Mouse (Mus musculus): ENCODE data around the gene Pask. TPM values are rescaled to one million over a fixed set of nuclear protein-coding genes. Genes with fewer than 3 reads are reported as not detected.
"Not testable (repeated sequence)": the region's sequence is repeated elsewhere in the genome, so short reads cannot be mapped to it uniquely, and the experiment has no call there.

Pask gene
- polyA plus RNA-seq, 1 experiment: 38.0 TPM

DNA sequence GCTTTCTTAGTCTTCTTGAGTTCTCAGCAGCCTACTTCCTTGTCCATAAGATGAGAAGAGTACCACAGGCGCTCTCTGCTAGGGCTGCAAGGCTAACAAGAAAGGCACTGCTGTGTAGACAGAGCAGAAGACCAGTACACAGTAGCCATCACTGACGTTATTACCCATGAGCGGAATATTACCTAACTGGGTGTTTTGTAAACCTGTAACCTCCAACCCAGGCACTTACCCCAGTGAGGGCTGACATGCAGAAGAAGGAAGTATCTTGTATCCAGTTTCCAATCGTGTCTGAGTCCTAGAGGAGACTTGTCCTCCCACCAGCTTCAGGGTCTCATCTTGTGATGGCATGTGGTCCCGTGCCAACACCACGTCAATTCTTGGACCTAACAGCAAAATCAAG is 19.3 kb downstream of the Pask start:
- peaks cover 1% of the 10 kb centered on the region for H3K36me3 ChIP-seq (ENCODE audit: control insufficient read depth, insufficient read depth, low read length)
- H3K27me3 ChIP-seq (ENCODE audit: control insufficient read depth, insufficient read depth, low read length): no peaks in the 10 kb centered on the region
- H3K27ac ChIP-seq (ENCODE audit: control insufficient read depth, insufficient read depth, low read depth, low read length): no peak overlapping the region
- no peaks in the 10 kb centered on the region for H3K4me1 ChIP-seq (ENCODE audit: control insufficient read depth, insufficient read depth, low read length)
- no peak overlapping the region for H3K4me3 ChIP-seq (ENCODE audit: control insufficient read depth, low read depth, low read length)
- no peak for TF ChIP-seq CTCF (IDR thresholded peaks at IDR 0.05; ENCODE audit: control insufficient read depth, insufficient read depth, insufficient replicate concordance, low read depth, low read length)
- no peak for TF ChIP-seq POLR2A (IDR thresholded peaks at IDR 0.05; ENCODE audit: control insufficient read depth, low read depth, low read length)

DNA sequence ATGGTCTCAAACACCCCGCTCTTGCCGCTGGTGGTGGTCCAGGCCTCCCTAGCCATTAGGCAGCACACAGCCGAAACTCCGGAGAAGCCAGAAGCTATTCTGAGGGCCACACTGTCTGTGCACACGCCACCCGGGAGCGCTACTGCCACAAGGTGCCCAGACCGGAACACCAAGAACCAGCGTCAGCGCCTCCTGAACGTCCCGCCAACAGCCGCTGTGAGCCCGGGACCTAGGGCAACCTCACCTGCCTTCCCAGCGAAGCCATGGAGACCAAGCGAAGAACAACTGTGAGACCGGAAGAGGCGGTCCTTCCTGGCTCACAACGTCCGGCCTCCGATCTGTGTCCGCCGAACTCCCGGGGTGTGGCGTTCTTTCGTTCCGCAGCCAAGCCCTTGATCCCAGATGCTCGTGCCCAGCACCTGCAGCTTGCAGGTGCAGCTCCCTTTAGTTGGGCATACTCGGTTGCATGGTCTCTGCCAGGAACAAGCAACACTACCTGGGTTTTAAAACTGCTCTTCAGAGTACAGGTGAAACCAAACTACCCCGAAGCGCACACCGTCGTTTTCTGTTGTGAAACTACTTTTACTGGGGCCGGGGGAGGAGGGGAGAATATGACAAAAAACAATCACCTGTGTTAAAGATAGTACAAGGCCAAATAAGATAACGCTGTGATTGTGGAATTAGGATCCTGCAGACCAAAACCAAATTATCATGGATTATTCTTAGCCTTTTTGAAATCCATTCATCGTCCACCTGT is 37.5 kb downstream of the Pask start, which contains the start of gene Mterf4:
Gene Mterf4 (minus strand): TSS at position 335 of the 757 bp plus-strand sequence.
- Histone ChIP-seq H3K36me3 (ENCODE audit: control insufficient read depth, insufficient read depth, low read length) (no peaks in the 10 kb centered on the region; the same call in none of the 2 replicates), H3K4me3 (ENCODE audit: control insufficient read depth, low read depth, low read length) (peak within 1 kb of the TSS; percentile 91), H3K27me3 (ENCODE audit: control insufficient read depth, insufficient read depth, low read length) (no peaks in the 10 kb centered on the region), H3K4me1 (ENCODE audit: control insufficient read depth, insufficient read depth, low read length) (no peaks in the 10 kb centered on the region), H3K27ac (ENCODE audit: control insufficient read depth, insufficient read depth, low read depth, low read length) (peak within 1 kb of the TSS; percentile 41)
- TF ChIP-seq CTCF (IDR thresholded peaks at IDR 0.05; ENCODE audit: control insufficient read depth, insufficient read depth, insufficient replicate concordance, low read depth, low read length) (no peak), POLR2A (IDR thresholded peaks at IDR 0.05; ENCODE audit: control insufficient read depth, low read depth, low read length) (peak; percentile 58; the same call in 1 of the 2 replicates)

- H3K27me3 ChIP-seq (ENCODE audit: control insufficient read depth, insufficient read depth, low read length): no peaks in the 10 kb centered on the region
- no peak for TF ChIP-seq POLR2A (IDR thresholded peaks at IDR 0.05; ENCODE audit: control insufficient read depth, low read depth, low read length)
- TF ChIP-seq CTCF (IDR thresholded peaks at IDR 0.05; ENCODE audit: control insufficient read depth, insufficient read depth, insufficient replicate concordance, low read depth, low read length): no peak
- H3K27ac ChIP-seq (ENCODE audit: control insufficient read depth, insufficient read depth, low read depth, low read length): no peak overlapping the region
- no peak overlapping the region for H3K4me3 ChIP-seq (ENCODE audit: control insufficient read depth, low read depth, low read length)
- no peaks in the 10 kb centered on the region for H3K4me1 ChIP-seq (ENCODE audit: control insufficient read depth, insufficient read depth, low read length)
- no peaks in the 10 kb centered on the region; the same call in none of the 2 replicates for H3K36me3 ChIP-seq (ENCODE audit: control insufficient read depth, insufficient read depth, low read length)
Observed at GRCm38 (mm10) chr1:93300578-93300977, 42.7 kb downstream of the Pask start.

DNA sequence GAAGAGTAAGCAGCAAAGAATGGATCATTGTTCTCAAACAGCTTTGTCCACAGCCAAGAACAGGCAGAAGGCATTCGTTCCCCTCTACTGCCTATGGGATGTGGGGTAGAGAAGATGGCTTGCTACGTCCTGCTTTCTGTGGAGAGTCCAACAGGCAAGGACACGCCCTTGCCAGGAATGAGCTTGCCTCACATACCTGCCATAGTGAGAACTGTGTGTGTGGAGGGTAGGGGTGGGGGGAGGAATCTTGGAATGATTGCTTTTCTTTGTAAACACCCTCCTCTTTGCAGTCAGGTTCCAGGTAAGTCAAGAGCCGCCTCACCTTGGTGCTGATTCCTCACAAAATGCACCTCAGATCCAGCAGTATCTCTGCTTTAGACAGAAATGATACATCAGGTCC is 43.5 kb downstream of the Pask start:
- H3K27me3 ChIP-seq (ENCODE audit: control insufficient read depth, insufficient read depth, low read length): no peaks in the 10 kb centered on the region
- TF ChIP-seq CTCF (IDR thresholded peaks at IDR 0.05; ENCODE audit: control insufficient read depth, insufficient read depth, insufficient replicate concordance, low read depth, low read length) (no peak), POLR2A (IDR thresholded peaks at IDR 0.05; ENCODE audit: control insufficient read depth, low read depth, low read length) (no peak)

GRCm38 (mm10) chr1:93294491-93294890 is 48.8 kb downstream of the Pask start:
- H3K4me1 ChIP-seq (ENCODE audit: control insufficient read depth, insufficient read depth, low read length); H3K27me3 ChIP-seq (ENCODE audit: control insufficient read depth, insufficient read depth, low read length); H3K4me3 ChIP-seq (ENCODE audit: control insufficient read depth, low read depth, low read length); H3K36me3 ChIP-seq (ENCODE audit: control insufficient read depth, insufficient read depth, low read length); H3K27ac ChIP-seq (ENCODE audit: control insufficient read depth, insufficient read depth, low read depth, low read length): not testable (repeated sequence)

More for the DNA sequence above, 43.5 kb downstream of the Pask start:
- no peaks in the 10 kb centered on the region; the same call in none of the 2 replicates for H3K36me3 ChIP-seq (ENCODE audit: control insufficient read depth, insufficient read depth, low read length)
- no peaks in the 10 kb centered on the region for H3K4me1 ChIP-seq (ENCODE audit: control insufficient read depth, insufficient read depth, low read length)
- H3K4me3 ChIP-seq (ENCODE audit: control insufficient read depth, low read depth, low read length): no peak overlapping the region
- no peak overlapping the region for H3K27ac ChIP-seq (ENCODE audit: control insufficient read depth, insufficient read depth, low read depth, low read length)

GRCm38 (mm10) chr1:93292006-93292405 is 51.3 kb downstream of the Pask start:
- no peaks in the 10 kb centered on the region for H3K27me3 ChIP-seq (ENCODE audit: control insufficient read depth, insufficient read depth, low read length)
- no peaks in the 10 kb centered on the region for H3K36me3 ChIP-seq (ENCODE audit: control insufficient read depth, insufficient read depth, low read length)
- TF ChIP-seq POLR2A (IDR thresholded peaks at IDR 0.05; ENCODE audit: control insufficient read depth, low read depth, low read length): no peak
- no peak for TF ChIP-seq CTCF (IDR thresholded peaks at IDR 0.05; ENCODE audit: control insufficient read depth, insufficient read depth, insufficient replicate concordance, low read depth, low read length)

DNA sequence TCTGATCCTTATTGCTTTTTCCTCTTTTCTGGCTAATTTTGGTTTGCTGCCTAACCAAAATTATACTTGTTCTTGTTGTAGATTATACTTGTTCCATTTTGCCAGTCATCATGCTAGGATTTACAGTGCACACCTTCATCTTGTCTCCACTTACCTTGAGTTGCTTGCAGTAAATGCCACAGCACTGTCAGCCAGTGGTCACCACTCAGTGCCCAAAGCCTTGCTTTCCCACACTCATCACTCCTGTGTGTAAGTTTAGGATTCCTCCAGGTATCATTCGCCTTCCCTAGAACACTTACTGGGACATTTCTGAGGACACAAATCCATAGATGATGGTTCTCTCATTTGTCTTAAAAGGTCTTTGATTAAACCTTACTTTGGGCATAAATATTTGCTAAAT is 51.7 kb downstream of the Pask start:
- H3K36me3 ChIP-seq (ENCODE audit: control insufficient read depth, insufficient read depth, low read length): no peaks in the 10 kb centered on the region

More at GRCm38 (mm10) chr1:93292006-93292405, 51.3 kb downstream of the Pask start:
- Histone ChIP-seq H3K27ac (ENCODE audit: control insufficient read depth, insufficient read depth, low read depth, low read length) (no peak overlapping the region), H3K4me1 (ENCODE audit: control insufficient read depth, insufficient read depth, low read length) (no peaks in the 10 kb centered on the region), H3K4me3 (ENCODE audit: control insufficient read depth, low read depth, low read length) (no peak overlapping the region)

More for the DNA sequence above, 51.7 kb downstream of the Pask start:
- no peak overlapping the region for H3K27ac ChIP-seq (ENCODE audit: control insufficient read depth, insufficient read depth, low read depth, low read length)
- H3K4me1 ChIP-seq (ENCODE audit: control insufficient read depth, insufficient read depth, low read length): no peaks in the 10 kb centered on the region
- no peak overlapping the region for H3K4me3 ChIP-seq (ENCODE audit: control insufficient read depth, low read depth, low read length)
- H3K27me3 ChIP-seq (ENCODE audit: control insufficient read depth, insufficient read depth, low read length): no peaks in the 10 kb centered on the region
- TF ChIP-seq POLR2A (IDR thresholded peaks at IDR 0.05; ENCODE audit: control insufficient read depth, low read depth, low read length) (no peak), CTCF (IDR thresholded peaks at IDR 0.05; ENCODE audit: control insufficient read depth, insufficient read depth, insufficient replicate concordance, low read depth, low read length) (no peak)

Measured in testis, adult 2 months (tissue).